Mouse (Mus musculus): ENCODE results near the gene Fam168b. TPM values are rescaled to one million over a fixed set of nuclear protein-coding genes. Genes with fewer than 3 reads are reported as not detected.
A peak's percentile ranks its signal among the peaks of the same experiment; 100 is the strongest.

Fam168b gene
- total RNA-seq (2017): 137 and 149 TPM in 2 replicates

- ATAC-seq (ENCODE audit: extremely low read depth, insufficient number of reproducible peaks, low FRiP score, poor library complexity, severe bottlenecking): peak; percentile 73
Observed at GRCm38 (mm10) chr1:34842887-34843618, at the start of gene Fam168b. Gene Fam168b, minus strand, starts transcription at chr1:34843065.

- no peak for ATAC-seq (ENCODE audit: extremely low read depth, insufficient number of reproducible peaks, low FRiP score, poor library complexity, severe bottlenecking)
Observed at GRCm38 (mm10) chr1:34892466-34892865, 49.6 kb upstream of the Fam168b start.

DNA sequence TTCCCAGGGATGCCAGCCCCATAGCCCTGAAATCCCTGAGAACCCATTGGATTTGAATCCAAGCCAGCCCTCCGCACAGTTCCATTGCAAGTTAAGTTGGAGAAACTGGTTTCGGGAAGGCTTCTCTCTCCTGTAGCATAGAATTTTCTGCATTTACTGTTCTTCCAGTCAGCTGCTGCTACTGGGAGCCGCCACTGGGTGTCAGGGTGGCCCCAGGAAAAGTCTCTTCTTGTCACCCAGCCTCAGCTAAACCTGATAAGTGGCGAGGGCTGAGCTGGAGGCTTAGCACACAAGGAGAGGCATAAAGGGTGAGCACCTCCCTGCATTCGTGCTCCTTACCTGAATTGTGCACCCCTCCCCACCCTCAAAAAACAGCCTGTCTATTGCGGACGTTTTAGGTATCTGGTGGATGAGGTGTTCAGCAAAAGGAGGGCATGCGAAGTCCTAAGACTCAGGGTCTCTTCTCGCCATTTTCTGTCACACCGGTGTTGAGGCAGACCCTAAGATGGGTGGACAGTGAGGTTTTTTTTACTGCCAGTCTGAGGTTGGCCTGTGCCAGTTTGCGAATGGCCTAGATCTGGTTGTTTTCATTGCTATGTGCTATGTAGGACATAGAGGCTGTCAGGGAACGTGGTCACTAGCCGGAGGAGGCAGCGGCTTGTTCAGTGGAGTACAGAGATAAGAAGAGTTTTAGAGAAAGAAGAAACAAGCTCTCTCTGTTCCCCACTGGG lies 48.9 kb upstream of the Fam168b start:
- ATAC-seq (ENCODE audit: extremely low read depth, insufficient number of reproducible peaks, low FRiP score, poor library complexity, severe bottlenecking): no peak

DNA sequence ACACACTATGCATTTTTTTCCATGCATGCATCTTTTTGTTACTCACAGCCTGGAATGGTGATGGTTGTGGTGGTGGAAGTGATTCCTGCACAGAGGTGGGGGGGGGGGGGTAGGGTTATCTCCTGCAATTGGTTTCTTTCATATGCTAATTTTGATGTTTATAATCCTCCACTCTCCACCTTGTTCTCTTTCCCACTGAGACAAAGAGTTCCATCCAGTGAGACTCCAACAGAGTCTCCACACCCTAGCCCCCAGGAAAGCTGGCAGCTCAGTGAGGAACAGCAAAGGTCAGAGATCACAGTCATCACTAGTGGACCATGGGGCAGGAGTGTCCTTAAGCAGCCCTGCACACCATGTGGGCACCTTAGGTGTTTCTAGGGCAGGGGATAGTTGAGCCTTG lies 40.9 kb upstream of the Fam168b start:
- ATAC-seq (ENCODE audit: extremely low read depth, insufficient number of reproducible peaks, low FRiP score, poor library complexity, severe bottlenecking): no peak

DNA sequence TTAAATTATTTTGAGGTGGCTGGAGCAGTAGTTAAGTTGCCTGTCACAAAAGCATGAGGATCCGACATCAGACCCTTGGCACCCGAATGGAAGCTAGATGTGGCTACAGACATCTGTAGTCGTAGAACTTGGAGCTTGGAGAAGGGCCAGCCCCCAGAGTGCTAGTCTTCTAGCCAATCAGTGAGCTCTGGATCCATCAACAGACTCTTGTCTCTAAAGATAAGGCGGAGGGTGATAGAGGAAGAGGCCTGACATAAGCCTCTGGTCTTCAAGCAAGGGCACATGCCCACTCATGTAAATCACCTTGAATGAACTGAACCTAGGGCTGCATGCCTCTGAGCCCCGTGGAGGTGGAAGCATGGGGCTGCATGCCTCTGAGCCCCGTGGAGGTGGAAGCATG lies 36.7 kb upstream of the Fam168b start:
- ATAC-seq (ENCODE audit: extremely low read depth, insufficient number of reproducible peaks, low FRiP score, poor library complexity, severe bottlenecking): no peak

DNA sequence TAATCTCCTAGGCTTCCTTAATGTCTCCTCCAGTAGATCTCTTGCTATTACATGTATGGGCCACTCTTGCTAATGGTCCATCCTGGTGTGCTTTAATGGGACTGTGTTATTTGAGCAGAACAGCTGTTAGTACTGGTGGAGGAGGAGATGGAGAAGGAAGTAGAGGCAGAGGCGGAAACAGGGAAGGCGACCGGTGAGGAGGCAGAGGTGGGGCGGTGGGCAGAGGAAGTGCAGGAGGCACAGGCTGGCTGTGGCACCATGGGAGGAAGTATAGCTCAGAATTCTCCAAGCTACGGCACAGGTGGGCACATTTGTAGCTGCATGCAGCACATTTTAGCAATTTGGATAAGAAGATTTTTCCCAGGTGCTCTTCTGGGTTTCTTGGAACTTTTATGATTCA lies 30.7 kb upstream of the Fam168b start:
- ATAC-seq (ENCODE audit: extremely low read depth, insufficient number of reproducible peaks, low FRiP score, poor library complexity, severe bottlenecking): no peak

DNA sequence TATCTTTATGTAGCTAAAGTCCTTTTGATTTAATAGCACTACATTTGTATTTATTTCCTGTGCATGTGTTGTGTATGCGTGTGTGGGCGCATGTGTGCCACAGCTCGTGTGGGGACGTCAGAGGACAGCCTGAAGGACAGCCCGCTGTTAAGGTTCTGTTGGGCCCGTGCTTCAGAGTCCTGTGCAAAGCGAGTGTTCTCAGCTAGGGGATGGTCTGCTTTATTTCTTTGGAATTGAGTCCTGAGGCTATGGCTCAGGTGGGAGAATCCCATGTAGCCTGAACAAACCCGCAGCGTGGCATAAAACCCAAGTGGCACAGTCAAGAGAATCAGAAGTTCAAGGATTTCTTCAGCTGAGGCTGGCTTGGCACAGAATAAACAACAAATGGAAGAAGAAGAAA lies 28.3 kb upstream of the Fam168b start:
- ATAC-seq (ENCODE audit: extremely low read depth, insufficient number of reproducible peaks, low FRiP score, poor library complexity, severe bottlenecking): no peak

DNA sequence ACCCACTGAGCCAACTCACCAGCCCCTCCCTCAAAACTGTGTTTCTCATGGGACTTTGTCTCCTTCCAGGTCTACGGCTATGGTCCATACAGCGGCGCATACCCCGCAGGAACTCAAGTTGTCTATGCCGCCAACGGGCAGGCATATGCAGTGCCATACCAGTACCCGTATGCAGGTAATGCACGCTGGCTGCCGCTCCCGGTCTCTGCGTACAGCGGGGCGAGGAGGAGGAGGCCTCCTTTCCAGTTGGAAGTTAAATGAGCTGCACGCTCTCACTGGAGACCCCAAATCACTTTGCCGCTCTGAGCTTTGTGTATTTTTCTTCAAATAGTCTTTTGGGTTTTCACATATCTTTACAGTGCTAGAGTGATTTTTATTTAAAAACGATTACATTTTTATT lies 26.4 kb upstream of the Fam168b start:
- no peak for ATAC-seq (ENCODE audit: extremely low read depth, insufficient number of reproducible peaks, low FRiP score, poor library complexity, severe bottlenecking)

GRCm38 (mm10) chr1:34868391-34868790 lies 25.5 kb upstream of the Fam168b start:
- ATAC-seq (ENCODE audit: extremely low read depth, insufficient number of reproducible peaks, low FRiP score, poor library complexity, severe bottlenecking): no peak

DNA sequence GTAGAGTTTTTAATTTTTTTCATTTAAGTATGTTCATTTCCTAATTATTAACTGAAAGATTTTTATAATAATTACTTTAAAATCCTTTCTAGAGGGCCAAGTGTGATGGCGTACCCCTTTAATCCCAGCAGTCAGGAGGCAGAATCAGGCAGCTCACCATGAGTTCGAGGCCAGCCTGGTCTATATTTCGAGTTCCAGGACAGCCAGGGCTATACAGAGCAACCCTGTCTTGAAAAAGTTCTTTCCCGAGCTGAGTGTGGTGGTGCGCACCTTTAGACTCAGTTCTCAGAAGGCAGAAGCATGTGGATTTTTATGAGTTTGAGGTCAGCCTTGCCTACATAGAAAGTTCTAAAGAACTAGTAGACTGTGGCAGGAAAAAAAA lies 24.7 kb upstream of the Fam168b start:
- no peak for ATAC-seq (ENCODE audit: extremely low read depth, insufficient number of reproducible peaks, low FRiP score, poor library complexity, severe bottlenecking)

- ATAC-seq (ENCODE audit: extremely low read depth, insufficient number of reproducible peaks, low FRiP score, poor library complexity, severe bottlenecking): peak; percentile 97
Observed at GRCm38 (mm10) chr1:34866815-34867573, 24.1 kb upstream of the Fam168b start.

- ATAC-seq (ENCODE audit: extremely low read depth, insufficient number of reproducible peaks, low FRiP score, poor library complexity, severe bottlenecking): no peak
Observed at GRCm38 (mm10) chr1:34865866-34866265, 23.0 kb upstream of the Fam168b start.

- no peak for ATAC-seq (ENCODE audit: extremely low read depth, insufficient number of reproducible peaks, low FRiP score, poor library complexity, severe bottlenecking)
Observed at GRCm38 (mm10) chr1:34864243-34864642, 21.4 kb upstream of the Fam168b start.

DNA sequence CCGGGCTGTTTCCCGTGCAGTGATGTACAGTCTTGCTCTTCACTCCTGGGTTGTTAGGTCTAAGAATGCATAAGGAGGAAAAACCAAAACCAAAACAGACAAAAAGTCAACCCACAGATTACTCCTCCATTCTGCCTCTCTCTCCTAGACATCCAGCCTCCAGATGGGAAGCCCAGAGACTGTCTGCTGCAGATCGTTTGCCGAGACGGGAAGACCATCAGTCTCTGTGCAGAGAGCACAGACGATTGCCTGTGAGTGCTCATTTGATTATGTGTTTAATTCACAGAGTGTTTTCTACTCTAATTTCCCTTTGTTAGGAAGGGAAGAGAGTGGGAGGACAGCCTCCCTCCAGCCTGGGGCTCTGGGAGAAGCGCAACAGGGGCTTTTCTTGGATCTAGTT lies 20.5 kb upstream of the Fam168b start:
- no peak for ATAC-seq (ENCODE audit: extremely low read depth, insufficient number of reproducible peaks, low FRiP score, poor library complexity, severe bottlenecking)

DNA sequence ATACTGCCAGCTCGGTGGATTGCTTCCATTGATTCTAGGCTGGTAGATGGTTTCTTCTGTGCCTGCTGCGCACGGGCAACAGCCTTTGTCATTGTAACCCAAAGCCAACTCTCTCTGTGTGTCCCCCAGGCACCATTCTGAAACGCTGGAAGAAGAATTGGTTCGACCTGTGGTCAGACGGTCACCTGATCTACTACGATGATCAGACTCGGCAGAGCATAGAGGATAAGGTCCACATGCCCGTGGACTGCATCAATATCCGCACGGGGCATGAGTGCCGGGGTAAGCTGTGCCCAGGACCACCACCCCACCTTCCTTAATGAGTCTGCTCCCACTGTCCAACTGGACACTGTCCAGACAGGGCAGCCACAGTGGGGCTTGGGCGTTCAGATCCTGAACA lies 20.0 kb upstream of the Fam168b start:
- ATAC-seq (ENCODE audit: extremely low read depth, insufficient number of reproducible peaks, low FRiP score, poor library complexity, severe bottlenecking): no peak

DNA sequence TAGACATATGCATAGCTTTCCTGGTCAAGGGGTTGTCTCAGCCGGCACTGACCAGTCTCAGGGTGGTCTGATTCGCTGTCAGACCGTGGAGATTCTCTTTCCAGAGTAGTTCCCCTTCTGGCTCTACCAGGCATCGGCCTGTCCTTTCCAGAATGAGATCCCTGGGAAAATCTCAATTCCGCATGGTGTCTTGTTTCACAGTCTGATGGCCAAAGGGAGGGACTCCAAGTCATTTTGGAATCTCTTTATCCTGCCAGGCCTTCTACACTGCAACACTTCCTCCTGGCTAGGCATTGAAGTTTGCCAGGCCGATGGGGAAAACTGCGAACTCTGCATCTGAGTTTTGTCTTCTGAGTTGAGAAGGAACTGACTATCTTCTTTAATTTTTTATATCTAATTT lies 17.3 kb upstream of the Fam168b start:
- ATAC-seq (ENCODE audit: extremely low read depth, insufficient number of reproducible peaks, low FRiP score, poor library complexity, severe bottlenecking): no peak

DNA sequence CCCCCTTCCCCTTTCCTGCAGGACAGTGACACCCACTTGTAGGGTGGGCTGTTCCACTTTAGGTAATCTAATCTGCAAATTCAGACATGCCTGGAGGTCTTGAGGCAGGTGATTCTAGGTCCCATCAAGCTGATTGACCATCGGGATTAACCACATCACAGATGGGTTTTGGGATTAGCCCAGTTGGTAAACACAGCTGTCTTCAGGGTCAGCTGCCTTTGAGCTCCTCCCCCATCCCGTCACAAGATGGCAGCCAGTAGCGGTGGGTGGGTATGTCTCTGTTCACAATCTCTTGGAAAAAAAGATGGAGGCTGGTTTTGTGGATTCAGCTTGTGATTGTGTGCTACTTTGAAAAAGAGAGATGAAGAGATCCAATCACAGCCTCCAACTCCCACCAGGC lies 16.9 kb upstream of the Fam168b start:
- ATAC-seq (ENCODE audit: extremely low read depth, insufficient number of reproducible peaks, low FRiP score, poor library complexity, severe bottlenecking): no peak

- peak; percentile 88 for ATAC-seq (ENCODE audit: extremely low read depth, insufficient number of reproducible peaks, low FRiP score, poor library complexity, severe bottlenecking)
Observed at GRCm38 (mm10) chr1:34858671-34859070, 15.8 kb upstream of the Fam168b start.

- ATAC-seq (ENCODE audit: extremely low read depth, insufficient number of reproducible peaks, low FRiP score, poor library complexity, severe bottlenecking): no peak
Observed at GRCm38 (mm10) chr1:34855056-34855739, 12.3 kb upstream of the Fam168b start.

Measured in neutrophil, adult 5-6 weeks (primary cell).